Mouse (Mus musculus) liver, postnatal 0 days (tissue): ENCODE measurements around the gene 1700061G19Rik.

Experiments used
- CTCF ChIP-seq: sonication (generic); IDR thresholded peaks from 2 replicates; pipeline ENCODE4 v1.5.1; 2016; ENCODE audit warnings: antibody characterized with exemption, low read depth
- EP300 ChIP-seq: IDR thresholded peaks from 2 replicates; pipeline ENCODE4 v1.6.1; 2016; ENCODE audit warnings: antibody characterized with exemption, low read depth, mild to moderate bottlenecking

DNA sequence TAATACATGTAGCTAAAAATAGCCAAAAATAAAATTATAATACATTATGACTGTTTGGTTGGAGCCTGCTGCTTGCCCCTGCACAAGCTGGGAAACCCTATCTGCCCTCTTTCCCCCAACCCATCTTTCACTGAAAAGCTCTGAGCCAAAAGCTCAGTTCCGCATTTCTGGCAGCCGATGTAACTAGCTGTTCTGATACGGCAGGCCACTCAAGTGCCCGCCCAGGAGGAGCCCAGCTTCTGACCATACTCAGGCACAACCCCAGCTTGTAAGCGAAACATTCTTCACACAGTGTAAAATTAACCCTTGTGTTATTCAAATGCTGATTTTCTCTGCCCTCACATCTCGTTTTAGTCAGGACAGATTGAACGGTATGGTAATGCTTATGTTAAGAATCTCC is 16.4 kb upstream of the 1700061G19Rik start:
- no peak for TF ChIP-seq CTCF
- no peak for TF ChIP-seq EP300
